In the genomic region with DNA sequence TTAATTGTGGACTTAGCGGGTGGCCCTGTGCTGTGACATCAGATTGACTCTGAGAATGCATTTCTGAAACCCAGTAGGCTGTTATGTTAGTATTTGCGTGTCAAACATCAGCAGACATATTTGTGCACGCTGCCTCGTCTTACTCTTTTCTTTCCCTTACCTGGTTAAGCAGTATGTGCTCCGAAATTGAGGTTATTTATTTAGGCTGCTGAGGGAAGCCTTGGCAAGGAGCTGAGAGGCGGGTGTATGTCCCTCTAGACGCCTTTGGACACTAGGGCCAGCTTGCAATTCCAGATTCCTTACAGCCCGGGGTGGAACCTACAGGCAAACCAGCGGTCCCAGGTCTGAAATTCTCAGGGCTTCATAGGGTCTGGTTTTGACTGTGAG, we compare ENCODE assay signal across 9 mouse cellular contexts. TPM values are rescaled to one million over a fixed set of nuclear protein-coding genes. Genes with fewer than 3 reads are reported as not detected.
DNase-seq lines count a peak whose midpoint lies in the region; ATAC-seq lines count a peak whose summit lies in the region.
"Had no signal": no experiment of that assay in that cellular context is flagged by ENCODE, and none has a peak within 500 bp of the region (broad histone marks: within the 10 kb centered on the region; RNA-seq: fewer than 3 reads in every experiment).

No protein-coding gene starts in this region.

- DNase-seq in kidney, adult 11 months = no peak
- no peak for DNase-seq in thymus, postnatal 14 days
- no peak for DNase-seq in frontal cortex, postnatal 14 days (ENCODE audit: low spot score in 2 of 2)
- no peak for DNase-seq in cerebellum, adult 8-10 months
- DNase-seq: thymus, adult 18-20 months had no signal

- peaks cover 56% of the 10 kb centered on the region for H3K4me1 ChIP-seq in kidney, embryonic 16.5 days (ENCODE audit: insufficient read depth, low read length)
- H3K4me1 ChIP-seq in forebrain, embryonic 12.5 days = peaks cover 78% of the 10 kb centered on the region
- H3K4me1 ChIP-seq in limb, embryonic 12.5 days (replicated peaks) = peaks cover 68% of the 10 kb centered on the region
- H3K4me1 ChIP-seq in neural tube, embryonic 15.5 days = peaks cover 78% of the 10 kb centered on the region

- H3K4me2 ChIP-seq in kidney, embryonic 16.5 days (replicated peaks; ENCODE audit: low read depth, low read length) = peak overlapping the region; percentile 79
- peak overlapping the region; percentile 72 for H3K4me2 ChIP-seq in forebrain, embryonic 12.5 days
- H3K4me2 ChIP-seq in limb, embryonic 12.5 days = peak overlapping the region; percentile 90
- H3K4me2 ChIP-seq in neural tube, embryonic 15.5 days = peak overlapping the region; percentile 61

- WGBS in kidney, embryonic 16.5 days = 27% methylated on average over 9 of the region's 9 CpGs
- WGBS in forebrain, embryonic 12.5 days = 4% methylated on average over 9 of the region's 9 CpGs
- WGBS in limb, embryonic 12.5 days = 4% methylated on average over 9 of the region's 9 CpGs
- WGBS in neural tube, embryonic 15.5 days = 17% methylated on average over 9 of the region's 9 CpGs

- H3K9ac ChIP-seq in kidney, embryonic 16.5 days (replicated peaks; ENCODE audit: low read length) = peak overlapping the region; percentile 99
- peak overlapping the region; percentile 86 for H3K9ac ChIP-seq in forebrain, embryonic 12.5 days
- H3K9ac ChIP-seq in limb, embryonic 12.5 days (replicated peaks) = peak overlapping the region; percentile 100
- H3K9ac ChIP-seq in neural tube, embryonic 15.5 days (replicated peaks) = no peak overlapping the region

- ATAC-seq in kidney, embryonic 16.5 days (ENCODE audit: low FRiP score, low TSS enrichment) = no peak
- no peak for ATAC-seq in forebrain, embryonic 12.5 days (ENCODE audit: low FRiP score)
- no peak for ATAC-seq in limb, embryonic 12.5 days (ENCODE audit: insufficient number of reproducible peaks, insufficient read depth, low FRiP score, low TSS enrichment, low read depth)
- ATAC-seq in neural tube, embryonic 15.5 days (ENCODE audit: low FRiP score) = no peak

- H3K36me3 ChIP-seq in kidney, embryonic 16.5 days (ENCODE audit: insufficient read depth, low read length) = no peaks in the 10 kb centered on the region
- no peaks in the 10 kb centered on the region for H3K36me3 ChIP-seq in forebrain, embryonic 12.5 days (replicated peaks)
- 0 out of 2 replicates have a peak, but pooled peaks cover 7% of the 10 kb centered on the region for H3K36me3 ChIP-seq in limb, embryonic 12.5 days
- no peaks in the 10 kb centered on the region for H3K36me3 ChIP-seq in neural tube, embryonic 15.5 days

- peak overlapping the region; percentile 69 for H3K4me3 ChIP-seq in kidney, embryonic 16.5 days (ENCODE audit: low read length)
- peak overlapping the region; percentile 64 for H3K4me3 ChIP-seq in forebrain, embryonic 12.5 days (replicated peaks)
- peak overlapping the region; percentile 94 for H3K4me3 ChIP-seq in limb, embryonic 12.5 days (replicated peaks)
- peak overlapping the region; percentile 40 for H3K4me3 ChIP-seq in neural tube, embryonic 15.5 days (replicated peaks)

- H3K27me3 ChIP-seq in kidney, embryonic 16.5 days (ENCODE audit: insufficient read depth, low read length) = no peaks in the 10 kb centered on the region
- H3K27me3 ChIP-seq in forebrain, embryonic 12.5 days = no peaks in the 10 kb centered on the region
- no peaks in the 10 kb centered on the region for H3K27me3 ChIP-seq in limb, embryonic 12.5 days
- H3K27me3 ChIP-seq in neural tube, embryonic 15.5 days (replicated peaks) = peaks cover 28% of the 10 kb centered on the region

- no peaks in the 10 kb centered on the region for H3K9me3 ChIP-seq in kidney, embryonic 16.5 days (ENCODE audit: low read length)
- H3K9me3 ChIP-seq in forebrain, embryonic 12.5 days = no peaks in the 10 kb centered on the region
- H3K9me3 ChIP-seq in limb, embryonic 12.5 days = no peaks in the 10 kb centered on the region
- no peaks in the 10 kb centered on the region for H3K9me3 ChIP-seq in neural tube, embryonic 15.5 days (replicated peaks)

- no peak overlapping the region for H3K27ac ChIP-seq in kidney, embryonic 16.5 days (ENCODE audit: low read length)
- peak overlapping the region; percentile 97 for H3K27ac ChIP-seq in forebrain, embryonic 12.5 days
- H3K27ac ChIP-seq in limb, embryonic 12.5 days = peak overlapping the region; percentile 100
- H3K27ac ChIP-seq in neural tube, embryonic 15.5 days (replicated peaks) = no peak overlapping the region

RNA-seq across cellular contexts. Expression of gene Tcf7l2, which starts 3.6 kb away (rescaled TPM):
- polyA plus RNA-seq in kidney, embryonic 16.5 days (2015; fragmentation: Nextera tagmentation; extraction: Ambion mirVana) = 50.1 and 68.9 TPM in 2 replicates
- 212 and 220 TPM in 2 replicates for polyA plus RNA-seq in forebrain, embryonic 12.5 days (2016; fragmentation: Nextera tagmentation; extraction: Ambion mirVana)
- 189 and 195 TPM in 2 replicates for polyA plus RNA-seq in limb, embryonic 12.5 days (2016; fragmentation: Nextera tagmentation; extraction: Ambion mirVana)
- polyA plus RNA-seq in neural tube, embryonic 15.5 days (2015; fragmentation: Nextera tagmentation; extraction: Ambion mirVana) = 13.3 and 22.4 TPM in 2 replicates

Comparison
In these comparisons a context has a peak if more than half of its experiments do, and no peak if none do; other contexts are left out.
1. H3K27ac ChIP-seq: peak in forebrain, embryonic 12.5 days (single experiment) and limb, embryonic 12.5 days (single experiment); none in kidney, embryonic 16.5 days (single experiment) and neural tube, embryonic 15.5 days (single experiment).
2. H3K4me3 ChIP-seq: peak in every context shown above with its lines; median percentile 94 in limb, embryonic 12.5 days; 69 in kidney, embryonic 16.5 days; 64 in forebrain, embryonic 12.5 days; 40 in neural tube, embryonic 15.5 days.
3. Peak in every context shown above with its lines, with median percentiles within 50 percentile points of each other: H3K4me2 ChIP-seq.